Mouse (Mus musculus) heart, embryonic 13.5 days (tissue): ENCODE data around the gene Crygn. TPM values are rescaled to one million over a fixed set of nuclear protein-coding genes. Genes with fewer than 3 reads are reported as not detected.

ENCODE experiments used
- ATAC-seq: fragments of 200-750 bp; cut with Nextera tagmentation; 2 replicates; pipeline ENCODE4 v1.8.0; 2017; ENCODE audit warnings: moderate TSS enrichment; ENCODE audit not compliant: insufficient number of reproducible peaks, low FRiP score, low TSS enrichment; ENCODE audit errors: extremely low read depth
- H3K27ac ChIP-seq: fragments of 300-500 bp; sonication (generic); replicated peaks from 2 replicates; pipeline ENCODE4 v1.5.1; 2015; ENCODE audit warnings: moderate library complexity, mild to moderate bottlenecking, inconsistent platforms
- H3K27me3 ChIP-seq: fragments of 300-500 bp; sonication (generic); replicated peaks from 2 replicates; pipeline ENCODE4 v1.6.1; 2015; ENCODE audit warnings: mild to moderate bottlenecking, inconsistent platforms
- H3K36me3 ChIP-seq: fragments of 300-500 bp; sonication (generic); 2 replicates; pipeline ENCODE4 v1.6.1; 2015; ENCODE audit warnings: mild to moderate bottlenecking, inconsistent platforms
- H3K4me1 ChIP-seq: fragments of 300-500 bp; sonication (generic); 2 replicates; pipeline ENCODE4 v1.6.1; 2015; ENCODE audit warnings: inconsistent platforms
- H3K4me2 ChIP-seq: fragments of 300-500 bp; sonication (generic); 2 replicates; pipeline ENCODE4 v1.6.1; 2015; ENCODE audit warnings: inconsistent platforms, mild to moderate bottlenecking, moderate library complexity
- H3K4me3 ChIP-seq: fragments of 300-500 bp; sonication (generic); 2 replicates; pipeline ENCODE4 v1.5.1; 2015; ENCODE audit warnings: moderate library complexity, mild to moderate bottlenecking, inconsistent platforms
- H3K9ac ChIP-seq: fragments of 300-500 bp; sonication (generic); 2 replicates; pipeline ENCODE4 v1.6.1; 2015; ENCODE audit warnings: inconsistent platforms, mild to moderate bottlenecking, moderate library complexity
- H3K9me3 ChIP-seq: fragments of 300-500 bp; sonication (generic); 2 replicates; pipeline ENCODE4 v1.6.1; 2016; ENCODE audit warnings: inconsistent platforms
- WGBS: fragments of 180-500 bp; shearing (Covaris S2); methylation state at CpG from one replicate; pipeline ENCODE4 v1.1.7; 2015; ENCODE audit warnings: mixed read lengths; 5-methylcytosine and 5-hydroxymethylcytosine counted together
- polyA plus RNA-seq: library from polyadenylated mRNA; unstranded; fragments of >200 nt; fragmentation: Nextera tagmentation; extraction: Ambion mirVana; gene quantifications from 2 replicates; pipeline ENCODE4 v1.2.1, GENCODE M21; 2015

The Crygn gene
- polyA plus RNA-seq, 1 experiment from 2014 or later = 1.9 TPM

GRCm38 (mm10) chr5:24743956-24744355 is 13.9 kb downstream of the Crygn start:
- H3K36me3 ChIP-seq = no peaks in the 10 kb centered on the region
- H3K4me1 ChIP-seq = peaks cover 40% of the 10 kb centered on the region
- no peaks in the 10 kb centered on the region; the same call in 1 of the 2 replicates for H3K27me3 ChIP-seq
- H3K9ac ChIP-seq = no peak overlapping the region
- no peaks in the 10 kb centered on the region for H3K9me3 ChIP-seq
- H3K4me2 ChIP-seq = no peak overlapping the region
- no peak overlapping the region for H3K27ac ChIP-seq
- ATAC-seq = no peak
- H3K4me3 ChIP-seq = no peak overlapping the region
- WGBS = 83% methylated on average over 10 of the region's 10 CpGs

DNA sequence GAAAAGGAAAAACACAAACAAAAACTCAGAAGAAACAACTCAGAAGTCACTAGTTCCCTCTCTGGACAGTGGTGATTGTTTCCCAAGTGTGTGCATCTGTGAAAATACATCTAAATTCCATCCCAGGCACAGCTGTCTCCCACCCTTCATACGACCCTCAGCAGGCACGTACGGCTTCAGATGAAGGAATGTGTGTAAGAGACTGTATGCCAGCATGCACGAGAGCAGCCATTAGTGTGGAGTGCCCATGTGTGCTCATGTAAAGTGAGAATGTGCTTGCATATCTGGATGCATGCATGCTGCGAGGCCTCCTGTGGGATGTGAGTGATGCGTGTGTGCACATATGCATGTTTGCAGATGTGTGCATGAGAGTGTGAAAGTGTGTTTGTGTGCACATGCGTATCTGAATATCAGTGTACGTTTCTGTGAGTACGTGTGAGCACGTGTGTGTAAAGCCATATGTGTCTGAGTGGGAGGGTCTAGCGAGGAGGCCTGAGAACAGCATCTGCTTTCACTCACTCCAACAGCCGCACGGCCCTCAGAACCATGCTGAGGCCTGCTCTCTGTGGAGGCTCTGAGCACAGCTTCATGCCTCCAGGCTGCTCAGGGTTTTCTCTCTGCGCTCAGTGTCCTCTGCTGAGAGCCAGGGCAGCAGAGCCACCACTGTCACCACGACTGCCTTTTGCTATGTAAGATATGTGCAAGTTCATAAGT is 16.5 kb downstream of the Crygn start:
- H3K9me3 ChIP-seq = no peaks in the 10 kb centered on the region
- no peaks in the 10 kb centered on the region; the same call in 1 of the 2 replicates for H3K27me3 ChIP-seq
- 55% methylated on average over 15 of the region's 15 CpGs for WGBS
- H3K4me3 ChIP-seq = no peak overlapping the region
- peaks cover 33% of the 10 kb centered on the region for H3K4me1 ChIP-seq
- no peak for ATAC-seq
- peak overlapping the region; percentile 37; the same call in 1 of the 2 replicates for H3K27ac ChIP-seq
- no peak overlapping the region for H3K4me2 ChIP-seq
- H3K9ac ChIP-seq = no peak overlapping the region
- no peaks in the 10 kb centered on the region for H3K36me3 ChIP-seq

DNA sequence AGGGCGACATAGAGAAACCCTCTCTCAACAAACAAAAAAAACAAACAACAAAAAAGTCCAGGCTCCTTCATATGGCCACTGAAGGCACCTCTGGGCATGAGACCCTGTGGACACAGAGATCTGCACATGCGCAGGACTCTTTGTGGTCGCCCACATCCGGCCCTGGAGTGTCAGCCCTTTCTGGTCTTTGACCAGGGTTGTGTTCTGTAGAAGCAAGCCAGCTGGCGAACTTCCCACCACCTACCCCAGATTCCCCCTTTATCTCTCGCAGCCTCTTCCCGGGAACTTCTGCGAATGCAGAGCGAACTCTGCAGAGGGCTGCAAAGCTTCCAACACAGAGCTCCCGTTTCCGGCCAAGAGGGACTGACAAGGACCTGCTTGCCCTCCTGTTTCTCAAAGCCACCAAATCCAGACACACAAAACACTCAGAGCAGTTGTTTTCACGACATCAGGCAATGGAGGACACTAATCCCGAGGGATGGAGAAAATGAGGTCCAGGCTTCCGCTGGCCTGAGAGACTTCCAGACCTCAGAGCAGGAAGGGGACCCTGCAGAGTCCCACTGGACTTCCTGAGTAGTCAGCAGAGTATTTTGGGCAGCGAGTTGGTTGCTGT is 18.6 kb downstream of the Crygn start:
- Histone ChIP-seq H3K9ac (peak overlapping the region; percentile 69), H3K27me3 (no peaks in the 10 kb centered on the region), H3K36me3 (no peaks in the 10 kb centered on the region), H3K4me3 (peak overlapping the region; percentile 29), H3K9me3 (no peaks in the 10 kb centered on the region), H3K4me1 (peaks cover 33% of the 10 kb centered on the region), H3K27ac (peak overlapping the region; percentile 89), H3K4me2 (peak overlapping the region; percentile 65)
- ATAC-seq = peak; percentile 51; the same call in 1 of the 2 replicates
- WGBS = 10% methylated on average over 15 of the region's 15 CpGs

DNA sequence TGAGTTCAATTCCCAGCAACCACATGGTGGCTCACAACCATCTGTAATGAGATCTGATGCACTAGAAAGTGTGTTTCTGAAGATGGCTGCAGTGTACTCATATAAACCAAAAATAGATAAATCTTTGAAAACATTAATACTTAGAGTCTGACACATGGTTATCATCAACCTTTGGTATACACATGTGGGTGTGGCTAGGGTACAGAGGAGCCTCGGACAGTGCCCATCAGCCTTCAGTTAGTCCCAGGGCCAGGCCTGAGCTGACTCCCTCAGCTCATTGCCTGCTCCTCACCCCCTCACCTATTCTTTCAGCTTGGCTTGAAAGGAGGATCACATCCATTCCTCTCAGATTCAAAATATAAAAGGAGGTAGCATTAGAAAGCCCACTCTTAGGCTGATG is 19.3 kb downstream of the Crygn start:
- 53% methylated on average over 1 of the region's 1 CpGs for WGBS

GRCm38 (mm10) chr5:24737595-24737994 is 20.2 kb downstream of the Crygn start:
- H3K27me3 ChIP-seq = no peaks in the 10 kb centered on the region
- H3K9me3 ChIP-seq = no peaks in the 10 kb centered on the region
- WGBS = 83% methylated on average over 10 of the region's 10 CpGs
- no peak overlapping the region for H3K4me3 ChIP-seq
- H3K4me1 ChIP-seq = peaks cover 46% of the 10 kb centered on the region
- H3K27ac ChIP-seq = no peak overlapping the region
- H3K36me3 ChIP-seq = no peaks in the 10 kb centered on the region
- ATAC-seq = no peak
- H3K4me2 ChIP-seq = no peak overlapping the region
- no peak overlapping the region for H3K9ac ChIP-seq

More for the DNA sequence above, 19.3 kb downstream of the Crygn start:
- H3K27ac ChIP-seq = peak overlapping the region; percentile 89
- no peaks in the 10 kb centered on the region for H3K27me3 ChIP-seq
- no peaks in the 10 kb centered on the region for H3K9me3 ChIP-seq
- no peaks in the 10 kb centered on the region for H3K36me3 ChIP-seq
- ATAC-seq = no peak
- peaks cover 37% of the 10 kb centered on the region for H3K4me1 ChIP-seq
- 0 out of 2 replicates have a peak overlapping the region, but pooled peaks have one; percentile 69 for H3K9ac ChIP-seq
- H3K4me3 ChIP-seq = no peak overlapping the region
- H3K4me2 ChIP-seq = no peak overlapping the region

DNA sequence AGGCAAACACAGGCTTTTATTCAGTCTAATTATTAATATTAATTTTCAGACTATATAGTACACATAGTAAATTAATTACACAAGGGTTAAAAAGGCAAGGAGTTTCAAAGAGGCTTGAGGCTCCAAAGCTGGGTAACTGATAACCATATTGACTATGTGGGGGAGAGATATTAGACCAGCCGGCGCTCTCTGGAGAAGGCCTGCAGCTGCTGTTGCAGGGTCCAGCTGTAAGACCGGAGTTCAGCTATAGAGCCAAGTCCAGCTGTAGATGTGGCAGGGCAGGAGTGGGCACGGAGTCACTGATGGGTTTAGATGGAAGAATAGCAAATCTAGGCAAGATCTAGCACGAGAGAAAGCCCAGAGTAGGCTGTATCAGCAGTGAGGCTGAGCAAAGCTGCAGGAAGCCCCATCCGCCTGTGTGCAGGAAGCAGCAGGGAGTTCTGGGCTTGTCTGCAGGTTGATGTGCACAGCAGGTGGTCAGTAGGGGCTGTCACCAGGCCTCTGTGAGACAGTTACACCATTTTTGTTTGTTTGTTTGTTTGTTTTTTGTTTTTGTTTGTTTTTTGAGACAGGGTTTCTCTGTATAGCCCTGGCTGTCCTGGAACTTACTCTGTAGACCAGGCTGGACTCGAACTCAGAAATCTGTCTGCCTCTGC is 23.9 kb downstream of the Crygn start:
- Histone ChIP-seq H3K36me3 (no peaks in the 10 kb centered on the region), H3K4me2 (no peak overlapping the region), H3K27ac (0 out of 2 replicates have a peak overlapping the region, but pooled peaks have one; percentile 30), H3K9ac (no peak overlapping the region), H3K27me3 (peaks cover 29% of the 10 kb centered on the region), H3K4me1 (peaks cover 49% of the 10 kb centered on the region), H3K9me3 (no peaks in the 10 kb centered on the region), H3K4me3 (no peak overlapping the region)
- no peak for ATAC-seq
- WGBS = 46% methylated on average over 7 of the region's 7 CpGs

DNA sequence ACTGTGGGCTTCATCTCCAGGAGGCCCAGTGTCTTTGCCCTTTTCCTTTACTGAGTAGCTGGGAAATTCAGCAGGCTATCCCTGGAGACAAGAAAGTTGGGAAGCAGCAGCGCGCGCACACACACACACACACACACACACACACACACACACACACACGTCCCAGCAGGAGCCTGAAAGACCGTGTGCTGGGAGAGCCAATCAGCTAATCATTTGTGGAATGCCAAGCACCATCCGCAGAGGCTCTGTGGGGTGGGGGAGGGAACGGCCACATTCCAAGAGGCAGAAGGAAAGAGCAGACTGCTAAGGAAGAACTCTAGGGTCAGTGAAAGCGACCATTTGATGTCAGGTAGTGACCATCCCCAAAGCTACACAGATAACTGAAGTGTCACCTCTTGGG is 24.7 kb downstream of the Crygn start:
- H3K27ac ChIP-seq = 0 out of 2 replicates have a peak overlapping the region, but pooled peaks have one; percentile 8
- H3K4me2 ChIP-seq = peak overlapping the region; percentile 40
- H3K9ac ChIP-seq = no peak overlapping the region
- H3K4me1 ChIP-seq = peaks cover 44% of the 10 kb centered on the region
- 0 out of 2 replicates have a peak, but pooled peaks have one; percentile 15 for ATAC-seq
- no peaks in the 10 kb centered on the region for H3K36me3 ChIP-seq
- H3K9me3 ChIP-seq = no peaks in the 10 kb centered on the region
- H3K4me3 ChIP-seq = no peak overlapping the region
- WGBS = 4% methylated on average over 8 of the region's 8 CpGs
- peaks cover 35% of the 10 kb centered on the region for H3K27me3 ChIP-seq

GRCm38 (mm10) chr5:24730986-24731385 is 26.8 kb downstream of the Crygn start:
- H3K27ac ChIP-seq = peak overlapping the region; percentile 20
- peak overlapping the region; percentile 87 for H3K4me2 ChIP-seq
- H3K4me1 ChIP-seq = peaks cover 53% of the 10 kb centered on the region
- peak overlapping the region; percentile 83 for H3K9ac ChIP-seq
- WGBS = 1% methylated on average over 15 of the region's 15 CpGs
- H3K36me3 ChIP-seq = no peaks in the 10 kb centered on the region
- H3K9me3 ChIP-seq = no peaks in the 10 kb centered on the region
- peak overlapping the region; percentile 62 for H3K4me3 ChIP-seq
- ATAC-seq = no peak
- peaks cover 38% of the 10 kb centered on the region for H3K27me3 ChIP-seq

- Histone ChIP-seq H3K9ac (peak within 1 kb of the TSS; percentile 83), H3K9me3 (no peaks in the 10 kb centered on the region), H3K27me3 (peaks cover 38% of the 10 kb centered on the region), H3K27ac (peak within 1 kb of the TSS; percentile 24), H3K4me2 (peak within 1 kb of the TSS; percentile 87), H3K36me3 (no peaks in the 10 kb centered on the region), H3K4me3 (peak within 1 kb of the TSS; percentile 62), H3K4me1 (peaks cover 58% of the 10 kb centered on the region)
- 0% methylated on average over 23 of the region's 23 CpGs for WGBS
- ATAC-seq = no peak
Observed at GRCm38 (mm10) chr5:24730488-24730871, 27.3 kb downstream of the Crygn start, which contains the start of gene Wdr86. TSS of gene Wdr86 (minus strand) at chr5:24730727.

GRCm38 (mm10) chr5:24729797-24730487 is 27.9 kb downstream of the Crygn start:
- no peaks in the 10 kb centered on the region for H3K36me3 ChIP-seq
- H3K9ac ChIP-seq = peak overlapping the region; percentile 83
- H3K4me3 ChIP-seq = peak overlapping the region; percentile 62
- peaks cover 38% of the 10 kb centered on the region for H3K27me3 ChIP-seq
- H3K4me2 ChIP-seq = peak overlapping the region; percentile 87
- H3K4me1 ChIP-seq = peaks cover 63% of the 10 kb centered on the region
- no peaks in the 10 kb centered on the region for H3K9me3 ChIP-seq
- peak overlapping the region; percentile 24; the same call in 1 of the 2 replicates for H3K27ac ChIP-seq
- 1% methylated on average over 49 of the region's 49 CpGs for WGBS
- ATAC-seq = 0 out of 2 replicates have a peak, but pooled peaks have one; percentile 1
